Mouse (Mus musculus) R1 (cell line): Measurements from ENCODE around the gene Tssk1.

Source experiments
- DNase-seq: peaks from one replicate; pipeline ENCODE4 v3.0.0-alpha.2; 2018; ENCODE audit warnings: low read depth, low spot score

Tssk1 gene

GRCm38 (mm10) chr16:17898462-17898861 lies 4.4 kb downstream of the Tssk1 start, which contains the start of the genes Dgcr2 and Tssk2:
Gene Dgcr2 (minus strand): TSS chr16:17898562.
Gene Tssk2 (plus strand): TSS chr16:17898637.
- DNase-seq: no peak

GRCm38 (mm10) chr16:17911052-17911595 lies 17.1 kb downstream of the Tssk1 start, which contains the start of gene Ess2:
Gene Ess2 (minus strand): TSS chr16:17911348.
- DNase-seq: peak; percentile 98

- DNase-seq: peak; percentile 78
Measured at GRCm38 (mm10) chr16:17914307-17915249, 20.6 kb downstream of the Tssk1 start, which contains the start of gene Gsc2. Gene Gsc2 (minus strand): TSS chr16:17915059.

- peak; percentile 22 for DNase-seq
Measured at GRCm38 (mm10) chr16:17920586-17920985, 26.6 kb downstream of the Tssk1 start.

- DNase-seq: peak; percentile 98
Measured at GRCm38 (mm10) chr16:17921325-17922162, 27.5 kb downstream of the Tssk1 start.

- no peak for DNase-seq
Measured at GRCm38 (mm10) chr16:17922163-17922538, 28.1 kb downstream of the Tssk1 start.

GRCm38 (mm10) chr16:17927351-17928082 lies 33.5 kb downstream of the Tssk1 start:
- DNase-seq: peak; percentile 34

- DNase-seq: peak; percentile 93
Measured at GRCm38 (mm10) chr16:17928087-17928580, 34.1 kb downstream of the Tssk1 start, which contains the start of gene Slc25a1. Gene Slc25a1 (minus strand): TSS chr16:17928219.

- peak; percentile 99 for DNase-seq
Measured at GRCm38 (mm10) chr16:17928627-17929104, 34.6 kb downstream of the Tssk1 start.

GRCm38 (mm10) chr16:17929211-17929610 lies 35.2 kb downstream of the Tssk1 start:
- no peak for DNase-seq

- no peak for DNase-seq
Measured at GRCm38 (mm10) chr16:17929631-17930030, 35.6 kb downstream of the Tssk1 start.

GRCm38 (mm10) chr16:17931906-17932460 lies 38.0 kb downstream of the Tssk1 start:
- no peak for DNase-seq

- no peak for DNase-seq
Measured at GRCm38 (mm10) chr16:17933594-17934444, 39.8 kb downstream of the Tssk1 start.

GRCm38 (mm10) chr16:17934445-17934910 lies 40.5 kb downstream of the Tssk1 start:
- DNase-seq: no peak

GRCm38 (mm10) chr16:17936776-17937175 lies 42.8 kb downstream of the Tssk1 start:
- DNase-seq: no peak

GRCm38 (mm10) chr16:17938187-17938586 lies 44.2 kb downstream of the Tssk1 start:
- DNase-seq: no peak

GRCm38 (mm10) chr16:17938821-17939220 lies 44.8 kb downstream of the Tssk1 start:
- peak; percentile 70 for DNase-seq

GRCm38 (mm10) chr16:17939255-17939751 lies 45.3 kb downstream of the Tssk1 start:
- DNase-seq: no peak

- DNase-seq: no peak
Measured at GRCm38 (mm10) chr16:17943466-17943865, 49.4 kb downstream of the Tssk1 start.
